Mouse (Mus musculus) liver, embryonic 11.5 days (tissue): ENCODE results near the gene Nkiras2. TPM values are rescaled to one million over a fixed set of nuclear protein-coding genes. Genes with fewer than 3 reads are reported as not detected.

Source experiments
- ATAC-seq: fragments of 200-750 bp; cut with Nextera tagmentation; replicated peaks from 2 replicates; pipeline ENCODE4 v1.8.0; 2017; ENCODE audit warnings: moderate number of reproducible peaks, mild to moderate bottlenecking, moderate TSS enrichment, moderate library complexity; ENCODE audit not compliant: low FRiP score
- DNase-seq: peaks from one replicate; pipeline ENCODE4 v3.0.0-alpha.2; 2017; ENCODE audit warnings: low spot score
- H3K27ac ChIP-seq: fragments of 300-500 bp; sonication (generic); 2 replicates; pipeline ENCODE4 v1.5.1; 2014; ENCODE audit warnings: mild to moderate bottlenecking, low read depth, low read length, control low read depth
- H3K27me3 ChIP-seq: fragments of 300-500 bp; sonication (generic); replicated peaks from 2 replicates; pipeline ENCODE4 v1.6.1; 2014; ENCODE audit warnings: low read length, mixed read lengths; ENCODE audit not compliant: control insufficient read depth, insufficient read depth
- H3K36me3 ChIP-seq: fragments of 300-500 bp; sonication (generic); 2 replicates; pipeline ENCODE4 v1.6.1; 2014; ENCODE audit warnings: mild to moderate bottlenecking, low read length, moderate library complexity, mixed read lengths; ENCODE audit not compliant: control insufficient read depth, insufficient read depth
- H3K4me1 ChIP-seq: fragments of 300-500 bp; sonication (generic); replicated peaks from 2 replicates; pipeline ENCODE4 v1.6.1; 2014; ENCODE audit warnings: low read length, mixed read lengths; ENCODE audit not compliant: control insufficient read depth, insufficient read depth
- H3K4me2 ChIP-seq: fragments of 300-500 bp; sonication (generic); 2 replicates; pipeline ENCODE4 v1.6.1; 2014; ENCODE audit warnings: mild to moderate bottlenecking, control low read depth, moderate library complexity
- H3K4me3 ChIP-seq: fragments of 300-500 bp; sonication (generic); 2 replicates; pipeline ENCODE4 v1.5.1; 2014; ENCODE audit warnings: low read depth, low read length, control low read depth
- H3K9ac ChIP-seq: fragments of 300-500 bp; sonication (generic); 2 replicates; pipeline ENCODE4 v1.6.1; 2014; ENCODE audit warnings: low read depth, low read length, control low read depth
- H3K9me3 ChIP-seq: fragments of 300-500 bp; sonication (generic); 2 replicates; pipeline ENCODE4 v1.6.1; 2016; ENCODE audit warnings: low read length, inconsistent platforms, mixed read lengths; ENCODE audit not compliant: control insufficient read depth
- WGBS: fragments of 180-500 bp; shearing (Covaris S2); extraction: QIAGEN DNeasy Blood & Tissue Kit; methylation state at CpG from one replicate; pipeline ENCODE4 v1.1.7; 2014; 5-methylcytosine and 5-hydroxymethylcytosine counted together
- polyA plus RNA-seq: library from polyadenylated mRNA; unstranded; fragments of >200 nt; fragmentation: Nextera tagmentation; extraction: Ambion mirVana; gene quantifications from 2 replicates; pipeline ENCODE4 v1.2.1, GENCODE M21; 2014

The Nkiras2 gene
- polyA plus RNA-seq, 1 experiment from 2014 or later, result 35.4 TPM

GRCm38 (mm10) chr11:100605451-100605850 lies 13.6 kb upstream of the Nkiras2 start:
- no peak overlapping the region for H3K4me3 ChIP-seq
- no peak overlapping the region for H3K9ac ChIP-seq
- H3K4me2 ChIP-seq, result no peak overlapping the region
- H3K27ac ChIP-seq, result no peak overlapping the region
- H3K9me3 ChIP-seq, result no peaks in the 10 kb centered on the region
- DNase-seq (no peak), ATAC-seq (no peak)
- no peaks in the 10 kb centered on the region for H3K27me3 ChIP-seq
- peaks cover 8% of the 10 kb centered on the region for H3K36me3 ChIP-seq
- 92% methylated on average over 10 of the region's 10 CpGs for WGBS
- H3K4me1 ChIP-seq, result peaks cover 5% of the 10 kb centered on the region; the same call in 1 of the 2 replicates

- no peak overlapping the region for H3K27ac ChIP-seq
- no peaks in the 10 kb centered on the region for H3K27me3 ChIP-seq
- H3K9ac ChIP-seq, result no peak overlapping the region
- H3K36me3 ChIP-seq, result peaks cover 2% of the 10 kb centered on the region
- WGBS, result 93% methylated on average over 6 of the region's 6 CpGs
- no peak overlapping the region for H3K4me2 ChIP-seq
- DNase-seq, result no peak
- no peaks in the 10 kb centered on the region for H3K9me3 ChIP-seq
- ATAC-seq, result no peak
- no peaks in the 10 kb centered on the region for H3K4me1 ChIP-seq
- H3K4me3 ChIP-seq, result no peak overlapping the region
Observed at GRCm38 (mm10) chr11:100607121-100607520, 11.9 kb upstream of the Nkiras2 start.

- ATAC-seq, result no peak
- 69% methylated on average over 4 of the region's 4 CpGs for WGBS
- Histone ChIP-seq H3K4me2 (no peak overlapping the region), H3K4me1 (no peaks in the 10 kb centered on the region; the same call in 1 of the 2 replicates), H3K9ac (no peak overlapping the region), H3K36me3 (peaks cover 2% of the 10 kb centered on the region; the same call in 1 of the 2 replicates), H3K9me3 (no peaks in the 10 kb centered on the region), H3K4me3 (no peak overlapping the region), H3K27me3 (no peaks in the 10 kb centered on the region), H3K27ac (no peak overlapping the region)
- no peak for DNase-seq
Observed at GRCm38 (mm10) chr11:100608796-100609195, 10.2 kb upstream of the Nkiras2 start.

GRCm38 (mm10) chr11:100609355-100609996 lies 9.6 kb upstream of the Nkiras2 start:
- 89% methylated on average over 5 of the region's 5 CpGs for WGBS
- ATAC-seq (no peak), DNase-seq (no peak)
- Histone ChIP-seq H3K4me3 (no peak overlapping the region), H3K9ac (no peak overlapping the region), H3K27ac (no peak overlapping the region), H3K4me2 (no peak overlapping the region), H3K36me3 (peaks cover 2% of the 10 kb centered on the region; the same call in 1 of the 2 replicates), H3K27me3 (no peaks in the 10 kb centered on the region), H3K4me1 (no peaks in the 10 kb centered on the region; the same call in 1 of the 2 replicates), H3K9me3 (no peaks in the 10 kb centered on the region)

GRCm38 (mm10) chr11:100609997-100610680 lies 8.9 kb upstream of the Nkiras2 start:
- Histone ChIP-seq H3K27ac (no peak overlapping the region), H3K4me2 (no peak overlapping the region), H3K27me3 (no peaks in the 10 kb centered on the region), H3K4me3 (no peak overlapping the region), H3K9me3 (no peaks in the 10 kb centered on the region), H3K9ac (no peak overlapping the region), H3K36me3 (peaks cover 2% of the 10 kb centered on the region; the same call in 1 of the 2 replicates), H3K4me1 (no peaks in the 10 kb centered on the region; the same call in 1 of the 2 replicates)
- ATAC-seq, result no peak
- WGBS, result 83% methylated on average over 9 of the region's 9 CpGs
- DNase-seq, result no peak

GRCm38 (mm10) chr11:100611627-100612026 lies 7.4 kb upstream of the Nkiras2 start:
- Histone ChIP-seq H3K4me1 (peaks cover 10% of the 10 kb centered on the region), H3K36me3 (0 out of 2 replicates have a peak, but pooled peaks cover 2% of the 10 kb centered on the region), H3K4me3 (no peak overlapping the region)

GRCm38 (mm10) chr11:100613241-100613640 lies 5.8 kb upstream of the Nkiras2 start:
- H3K4me3 ChIP-seq, result no peak overlapping the region
- DNase-seq (no peak), ATAC-seq (no peak)
- no peak overlapping the region for H3K4me2 ChIP-seq
- no peak overlapping the region for H3K27ac ChIP-seq
- 90% methylated on average over 3 of the region's 3 CpGs for WGBS
- peaks cover 18% of the 10 kb centered on the region for H3K4me1 ChIP-seq
- H3K27me3 ChIP-seq, result no peaks in the 10 kb centered on the region
- no peaks in the 10 kb centered on the region for H3K9me3 ChIP-seq
- 0 out of 2 replicates have a peak, but pooled peaks cover 2% of the 10 kb centered on the region for H3K36me3 ChIP-seq
- no peak overlapping the region for H3K9ac ChIP-seq

More at GRCm38 (mm10) chr11:100611627-100612026, 7.4 kb upstream of the Nkiras2 start:
- ATAC-seq (no peak), DNase-seq (no peak)
- WGBS, result 81% methylated on average over 6 of the region's 6 CpGs
- no peak overlapping the region for H3K27ac ChIP-seq
- no peak overlapping the region for H3K9ac ChIP-seq
- no peaks in the 10 kb centered on the region for H3K9me3 ChIP-seq
- H3K27me3 ChIP-seq, result no peaks in the 10 kb centered on the region
- H3K4me2 ChIP-seq, result no peak overlapping the region

- Histone ChIP-seq H3K27me3 (no peaks in the 10 kb centered on the region), H3K4me1 (peaks cover 25% of the 10 kb centered on the region), H3K9ac (no peak overlapping the region), H3K36me3 (0 out of 2 replicates have a peak, but pooled peaks cover 2% of the 10 kb centered on the region), H3K4me3 (no peak overlapping the region), H3K4me2 (no peak overlapping the region), H3K9me3 (no peaks in the 10 kb centered on the region), H3K27ac (no peak overlapping the region)
- ATAC-seq (no peak), DNase-seq (no peak)
- 86% methylated on average over 5 of the region's 5 CpGs for WGBS
Observed at GRCm38 (mm10) chr11:100616332-100616731, 2.7 kb upstream of the Nkiras2 start.
